Mouse (Mus musculus) CD8-positive naive resting alpha-beta T cell, adult 2 months (primary cell): ENCODE measurements around the gene Sp6.

Experiments
- DNase-seq, 2 experiments: peaks; one replicate each; pipeline ENCODE4 v3.0.0; 2022; ENCODE audit warnings: low read depth in 2 of 2, low spot score in 2 of 2

The Sp6 gene

DNA sequence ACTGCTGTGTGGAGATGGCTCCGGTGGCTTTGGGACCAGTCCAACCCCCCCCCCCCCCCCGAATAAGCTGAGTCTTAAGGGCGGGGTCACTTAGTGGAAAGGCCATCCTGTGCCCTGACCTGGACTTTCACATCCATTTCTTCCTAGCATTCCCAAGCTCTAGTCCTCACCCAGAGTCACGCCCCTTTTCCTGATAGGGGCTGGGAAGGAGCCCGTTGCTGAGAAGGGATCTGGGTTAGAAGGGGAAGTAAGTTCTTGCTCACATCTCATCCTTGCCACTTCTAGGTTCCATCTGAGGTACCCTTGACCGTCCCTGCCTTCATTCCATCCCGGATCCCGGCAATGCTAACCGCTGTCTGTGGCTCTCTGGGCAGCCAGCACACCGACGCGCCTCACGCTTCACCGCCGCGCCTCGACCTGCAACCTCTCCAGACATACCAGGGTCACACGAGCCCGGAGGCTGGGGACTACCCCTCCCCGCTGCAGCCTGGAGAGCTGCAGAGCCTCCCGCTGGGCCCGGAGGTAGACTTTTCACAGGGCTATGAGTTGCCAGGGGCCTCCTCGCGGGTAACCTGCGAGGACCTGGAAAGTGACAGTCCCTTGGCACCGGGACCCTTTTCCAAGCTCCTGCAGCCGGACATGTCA lies 8.0 kb downstream of the Sp6 start:
- DNase-seq: peak in 1 of 2 experiments; percentile 17

GRCm38 (mm10) chr11:97021873-97022484 lies 8.8 kb downstream of the Sp6 start:
- DNase-seq: peak; percentile 74 to 82

DNA sequence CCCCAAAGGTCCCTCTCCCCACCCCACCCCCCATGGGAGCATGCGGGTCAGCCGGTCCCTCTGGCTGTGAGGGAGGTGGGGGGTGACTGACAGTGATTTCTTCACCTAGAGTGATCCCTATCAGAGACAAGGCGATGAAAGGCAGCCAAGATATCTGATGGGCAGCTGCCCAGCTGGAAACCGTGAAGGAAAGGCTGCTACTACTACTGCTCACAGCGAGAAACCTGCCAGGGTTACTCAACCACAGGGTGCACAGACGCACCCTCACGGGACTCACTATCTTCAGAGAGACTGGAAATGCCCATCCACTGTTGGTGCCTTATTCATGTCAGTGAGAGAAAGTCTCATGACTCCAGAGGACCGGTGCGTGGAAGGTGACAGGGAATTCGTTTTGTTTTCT lies 11.8 kb downstream of the Sp6 start:
- no peak for DNase-seq

DNA sequence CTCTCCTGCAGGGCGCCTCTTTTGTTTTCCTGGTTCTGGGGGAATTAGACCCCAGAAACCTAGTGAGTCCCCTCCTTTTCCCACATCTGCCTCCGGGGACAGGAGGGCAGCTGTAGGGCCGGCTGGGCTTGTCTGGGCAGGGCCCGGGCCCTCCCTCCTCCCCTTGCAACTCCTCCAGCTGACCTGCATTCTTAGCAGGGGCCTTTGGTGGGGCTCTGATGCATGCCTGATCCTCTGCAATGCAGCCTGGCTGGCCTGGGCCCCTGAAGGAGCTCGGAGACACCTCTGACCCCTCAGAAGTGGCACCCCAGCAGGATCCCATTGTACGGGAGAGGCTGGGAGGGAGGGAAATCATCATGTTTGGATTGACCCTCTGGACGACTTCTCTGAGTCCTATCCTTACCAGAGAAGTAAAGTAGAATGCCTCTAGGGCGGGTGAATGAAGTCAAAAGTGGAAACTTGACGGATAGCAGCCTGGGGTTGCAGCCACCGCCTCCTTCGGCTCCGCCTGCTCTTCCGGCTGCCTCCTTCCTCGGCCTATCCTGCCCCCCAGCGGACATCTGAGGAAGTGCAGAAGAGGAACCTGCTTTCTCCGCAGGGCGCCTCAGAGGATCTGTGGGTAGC lies 12.6 kb downstream of the Sp6 start:
- DNase-seq: peak; percentile 87 to 94

DNA sequence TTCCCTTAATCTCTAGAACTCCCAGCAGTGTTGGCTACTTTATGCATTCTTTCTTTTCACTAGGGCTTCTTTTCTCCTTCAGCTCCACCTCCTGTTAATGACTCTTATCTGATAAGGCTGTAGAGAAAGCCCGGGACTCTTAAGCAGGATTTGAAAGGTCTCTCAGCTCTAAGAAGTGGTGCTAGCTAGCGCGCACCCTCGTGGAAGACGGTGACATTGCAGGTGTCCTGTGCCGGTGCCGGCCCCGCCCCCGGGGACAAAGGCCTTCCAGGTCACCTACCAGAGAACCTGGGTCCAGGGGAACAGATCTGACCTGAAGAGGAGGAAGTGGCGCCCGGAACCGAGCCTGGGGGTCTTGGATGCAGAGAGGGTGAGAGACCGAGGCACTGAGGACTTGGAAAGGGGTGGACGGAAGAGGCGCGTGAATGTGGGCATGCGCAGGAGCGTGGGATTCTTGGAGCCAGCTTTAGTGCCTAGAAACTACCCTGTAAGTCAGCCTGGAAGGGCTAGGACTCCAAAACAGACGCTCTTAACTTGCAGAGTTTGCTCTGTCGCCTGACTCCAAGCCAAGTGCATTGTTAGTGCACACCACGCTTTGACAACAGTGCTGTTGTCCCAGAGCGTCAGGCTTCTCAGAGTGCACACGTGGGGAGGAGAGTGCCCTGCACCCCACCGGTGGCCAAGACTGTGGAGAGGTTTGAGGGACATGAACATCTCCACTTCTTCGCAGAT lies 16.7 kb downstream of the Sp6 start, which contains the start of gene Scrn2:
Gene Scrn2, plus strand, starts transcription at position 253 of the 732 bp plus-strand sequence.
- peak; percentile 78 to 89 for DNase-seq

GRCm38 (mm10) chr11:97030426-97030825 lies 17.2 kb downstream of the Sp6 start:
- DNase-seq: no peak

DNA sequence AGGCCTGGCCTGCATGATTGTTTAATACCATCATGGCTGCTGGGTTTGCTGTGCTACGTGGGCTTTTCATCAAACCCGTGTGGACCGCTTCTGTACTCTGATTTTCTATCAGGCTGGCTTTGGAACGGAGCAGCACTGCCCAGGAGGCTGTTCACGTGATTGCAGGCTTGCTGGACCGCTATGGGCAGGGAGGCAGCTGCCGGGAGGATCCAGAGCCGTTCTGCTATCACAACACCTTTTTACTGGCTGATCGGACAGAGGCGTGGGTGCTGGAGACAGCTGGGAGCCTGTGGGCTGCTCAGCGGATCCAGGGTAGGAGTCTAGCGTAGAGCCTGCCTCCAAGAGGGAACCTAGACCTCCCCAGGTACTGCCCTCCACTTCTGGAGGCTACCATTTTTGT lies 18.8 kb downstream of the Sp6 start:
- no peak for DNase-seq

DNA sequence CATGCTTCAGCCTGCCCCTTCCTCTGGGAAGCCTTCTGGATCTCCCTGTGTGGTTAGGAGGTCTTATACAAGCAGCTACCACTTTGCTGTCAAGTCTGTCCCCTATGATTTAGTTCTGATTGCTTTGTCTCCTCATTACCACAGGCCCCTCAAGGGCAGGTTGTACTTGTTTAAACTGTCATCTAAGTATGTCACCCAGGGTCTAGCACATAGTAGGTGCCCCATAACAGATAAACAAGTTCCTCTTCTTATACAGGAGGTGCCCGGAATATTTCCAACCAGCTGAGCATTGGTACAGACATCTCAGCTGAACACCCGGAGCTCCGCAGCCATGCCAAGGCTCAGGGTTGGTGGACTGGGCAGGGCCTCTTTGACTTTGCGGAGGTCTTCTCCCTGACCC lies 19.3 kb downstream of the Sp6 start:
- DNase-seq: no peak

DNA sequence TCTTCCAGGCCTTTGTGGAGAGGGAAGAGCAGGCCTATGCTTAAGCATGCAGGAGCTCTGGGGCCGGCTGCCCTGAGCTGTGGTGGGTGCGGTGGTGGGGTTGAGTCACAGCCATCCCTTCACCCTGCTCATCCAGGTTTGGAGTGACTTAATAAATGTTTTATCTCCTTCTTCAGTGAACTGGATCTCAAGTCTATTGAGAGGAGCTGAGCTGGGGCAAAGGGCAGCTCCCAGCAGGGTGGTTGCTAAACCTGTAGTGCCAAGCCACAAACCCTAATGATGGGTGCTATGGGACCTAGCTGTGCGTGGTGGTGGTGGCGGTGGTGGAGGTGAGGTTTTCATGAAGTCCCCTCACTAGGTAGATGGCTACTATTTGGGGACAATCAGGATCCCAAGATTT lies 20.6 kb downstream of the Sp6 start:
- no peak for DNase-seq

GRCm38 (mm10) chr11:97036141-97036540 lies 22.9 kb downstream of the Sp6 start:
- DNase-seq: no peak

DNA sequence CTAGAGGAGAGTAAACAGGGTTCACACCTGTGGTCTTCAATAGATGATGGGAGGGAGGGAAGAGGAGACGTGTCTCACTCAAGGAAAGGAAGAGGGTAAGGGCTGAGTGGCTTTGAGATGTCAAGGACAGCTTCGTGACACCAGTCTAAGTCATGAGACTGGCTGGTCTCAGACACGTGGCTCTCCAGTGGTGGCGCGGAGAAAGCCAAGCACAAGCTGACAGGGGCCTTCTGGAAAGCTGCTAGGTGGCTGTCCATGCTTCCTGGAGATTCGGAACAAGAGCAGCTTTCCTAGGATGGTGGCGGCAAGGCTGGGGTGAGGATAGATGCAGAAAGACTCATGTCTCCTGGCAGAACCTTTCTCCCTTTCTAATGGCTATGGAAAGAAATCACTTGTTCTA lies 25.7 kb downstream of the Sp6 start:
- DNase-seq: no peak

GRCm38 (mm10) chr11:97040301-97041021 lies 27.3 kb downstream of the Sp6 start:
- DNase-seq: no peak

DNA sequence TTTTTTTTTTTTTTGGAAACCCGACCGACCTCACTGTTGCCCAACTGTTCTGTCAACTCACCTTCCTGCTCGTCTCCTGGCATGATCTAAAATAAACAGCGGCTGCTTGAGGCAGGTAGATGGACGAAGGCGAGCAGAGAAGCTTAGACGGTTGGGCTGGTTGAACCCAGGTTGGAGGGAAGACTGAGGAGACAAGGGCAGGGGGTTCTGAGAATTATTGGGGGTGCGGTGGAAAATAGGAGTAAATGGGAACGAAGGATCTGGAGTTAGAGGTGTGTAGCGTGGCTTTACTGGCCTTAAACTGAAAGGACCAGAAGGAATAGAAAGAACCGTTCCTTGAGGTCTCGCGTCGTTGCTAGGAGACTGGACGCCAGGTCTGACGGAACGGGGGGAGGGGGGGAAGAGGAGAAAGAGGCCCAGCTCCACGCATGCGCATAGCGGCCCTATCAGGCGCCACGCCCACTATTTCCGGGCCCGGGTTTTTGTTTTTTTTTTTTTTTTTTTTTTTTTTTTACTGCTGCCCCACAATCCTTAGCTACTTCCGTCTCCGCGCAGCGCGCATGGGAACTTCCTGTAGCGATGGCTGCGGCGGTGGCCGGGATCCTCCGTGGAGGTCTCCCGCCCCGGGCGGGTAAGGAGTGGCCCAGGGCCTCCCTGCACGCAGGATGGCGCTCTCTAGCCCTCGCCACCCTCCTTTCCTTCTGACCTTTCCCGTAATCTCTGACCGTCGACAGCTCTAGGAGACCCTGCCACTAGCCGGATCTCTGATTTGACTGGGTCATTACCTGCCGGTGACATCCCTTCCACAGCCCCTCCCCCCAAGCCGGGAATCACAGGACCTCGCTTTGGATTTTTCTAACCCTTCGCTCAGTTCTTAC lies 28.1 kb downstream of the Sp6 start, which contains the start of the genes Lrrc46 and Mrpl10:
Gene Lrrc46, minus strand, starts transcription at position 386 of the 878 bp plus-strand sequence.
Gene Mrpl10, plus strand, starts transcription at position 539 of the 878 bp plus-strand sequence.
- DNase-seq: peak; percentile 75 to 85

- DNase-seq: no peak
These were observed 31.7 kb downstream of the Sp6 start for GRCm38 (mm10) chr11:97044902-97045301.

GRCm38 (mm10) chr11:97045861-97046260 lies 32.7 kb downstream of the Sp6 start:
- DNase-seq: no peak

DNA sequence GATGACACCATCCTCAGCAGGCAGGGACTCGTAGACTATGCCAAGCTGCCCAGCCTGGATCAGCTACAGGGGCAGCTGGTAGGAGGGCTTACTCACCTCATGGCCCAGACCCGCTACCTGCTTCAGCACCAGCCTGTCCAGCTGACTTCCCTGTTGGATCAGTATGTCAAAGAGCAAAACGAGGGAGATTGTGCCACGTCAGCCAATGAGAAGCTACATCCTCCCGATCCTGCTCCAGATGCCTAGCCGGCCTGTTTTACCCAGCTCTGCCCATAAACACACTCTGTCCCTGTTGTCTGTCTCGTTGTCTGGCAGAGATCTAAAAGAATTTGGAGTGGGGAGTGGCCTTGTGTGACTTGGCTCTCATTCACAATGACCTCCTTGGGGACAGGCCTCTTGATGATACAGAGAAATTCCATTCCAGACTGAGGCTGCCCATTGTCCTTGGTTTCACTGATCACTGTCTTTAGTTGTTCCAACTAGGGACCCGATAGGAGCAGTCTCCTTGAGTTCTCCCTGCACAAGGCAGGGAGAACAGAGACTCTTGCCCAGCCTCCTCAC lies 35.0 kb downstream of the Sp6 start:
- DNase-seq: no peak

GRCm38 (mm10) chr11:97049492-97050085 lies 36.4 kb downstream of the Sp6 start:
- no peak for DNase-seq

DNA sequence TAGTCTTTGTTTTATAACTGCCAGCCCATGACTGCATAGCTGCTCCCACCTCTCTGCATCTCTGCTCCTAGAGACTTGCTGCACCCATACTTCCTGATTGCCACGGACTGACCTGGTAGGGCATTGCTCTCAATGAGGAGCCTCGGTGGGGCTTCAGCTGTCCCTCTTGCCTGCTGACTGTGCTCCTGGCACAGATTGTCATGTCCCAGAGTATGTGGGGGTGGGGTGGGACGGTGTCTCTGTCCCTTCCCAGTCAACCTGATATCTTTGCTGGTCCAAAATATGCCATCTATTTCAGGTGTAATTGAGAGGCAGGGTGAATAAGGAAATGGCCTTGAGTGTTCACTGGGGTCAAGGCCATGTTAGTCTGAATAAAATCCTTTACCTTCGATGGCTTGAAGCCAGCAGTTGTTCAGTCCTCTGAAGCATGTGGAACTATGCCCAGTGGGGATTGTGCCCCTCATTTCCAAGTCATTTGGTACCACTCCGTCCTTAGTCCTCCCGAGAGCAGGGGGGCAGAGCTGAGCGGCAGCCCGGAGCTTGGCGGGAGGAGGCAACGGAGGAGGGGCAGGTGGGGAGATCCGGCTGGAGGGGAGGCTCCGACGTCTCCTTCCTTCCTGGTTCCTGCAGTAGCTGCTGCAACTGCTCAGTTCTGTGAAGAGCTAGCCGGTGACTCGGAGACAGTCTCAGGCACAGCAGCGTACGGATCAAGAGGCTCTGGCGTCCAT lies 37.2 kb downstream of the Sp6 start, which contains the start of gene Osbpl7:
Gene Osbpl7, plus strand, starts transcription at position 413 of the 728 bp plus-strand sequence.
- peak; percentile 58 to 64 for DNase-seq
